Mouse (Mus musculus) erythroblast, adult 5-6 weeks (primary cell): ENCODE data around the gene Uhrf1bp1. TPM values are rescaled to one million over a fixed set of nuclear protein-coding genes. Genes with fewer than 3 reads are reported as not detected.

Source experiments
- ATAC-seq: replicated peaks from 2 replicates; pipeline ENCODE4 v1.8.0; 2016; ENCODE audit warnings: moderate number of reproducible peaks, mild to moderate bottlenecking, moderate TSS enrichment, inconsistent platforms; ENCODE audit not compliant: poor library complexity, low FRiP score, severe bottlenecking
- total RNA-seq, 2 experiments: library from RNA; stranded (forward) in 1 of 2; stranded (reverse) in 1 of 2; fragments of 150-400 nt in 1 of 2; fragments of 200-764, 138-1000 nt in 1 of 2; gene quantifications; 2 replicates each; pipeline versions ENCODE4 v1.2.3 to v1.2.4; 2015 to 2017; ENCODE audit warnings: low replicate concordance in 2 of 2

Uhrf1bp1 gene
- total RNA-seq, 2 experiments from 2014 or later: 4.3 to 4.4 TPM

GRCm38 (mm10) chr17:27908888-27909621 lies 52.8 kb downstream of the Uhrf1bp1 start, which contains the start of gene Anks1:
Gene Anks1 (plus strand): TSS chr17:27909306.
- peak; percentile 66 for ATAC-seq

- ATAC-seq: peak; percentile 34
Observed at GRCm38 (mm10) chr17:27909622-27910500, 53.6 kb downstream of the Uhrf1bp1 start, which contains the start of gene Taf11. Gene Taf11 (minus strand): TSS chr17:27909844.

GRCm38 (mm10) chr17:27911371-27911770 lies 55.1 kb downstream of the Uhrf1bp1 start:
- ATAC-seq: no peak

GRCm38 (mm10) chr17:27914742-27915141 lies 58.5 kb downstream of the Uhrf1bp1 start:
- ATAC-seq: no peak

- ATAC-seq: no peak
Observed at GRCm38 (mm10) chr17:27916366-27916765, 60.1 kb downstream of the Uhrf1bp1 start.

- ATAC-seq: no peak
Observed at GRCm38 (mm10) chr17:27920676-27921075, 64.4 kb downstream of the Uhrf1bp1 start.

- no peak for ATAC-seq
Observed at GRCm38 (mm10) chr17:27922174-27922712, 66.0 kb downstream of the Uhrf1bp1 start.

GRCm38 (mm10) chr17:27925054-27925453 lies 68.8 kb downstream of the Uhrf1bp1 start:
- no peak for ATAC-seq

GRCm38 (mm10) chr17:27925504-27925903 lies 69.3 kb downstream of the Uhrf1bp1 start:
- ATAC-seq: no peak

- ATAC-seq: no peak
Observed at GRCm38 (mm10) chr17:27930291-27930690, 74.0 kb downstream of the Uhrf1bp1 start.

- no peak for ATAC-seq
Observed at GRCm38 (mm10) chr17:27931826-27932225, 75.6 kb downstream of the Uhrf1bp1 start.

- no peak for ATAC-seq
Observed at GRCm38 (mm10) chr17:27934136-27934910, 78.1 kb downstream of the Uhrf1bp1 start.

GRCm38 (mm10) chr17:27935091-27935490 lies 78.8 kb downstream of the Uhrf1bp1 start:
- no peak for ATAC-seq

- no peak for ATAC-seq
Observed at GRCm38 (mm10) chr17:27937054-27937615, 80.9 kb downstream of the Uhrf1bp1 start.

GRCm38 (mm10) chr17:27938121-27938754 lies 82.0 kb downstream of the Uhrf1bp1 start:
- no peak for ATAC-seq

- ATAC-seq: no peak
Observed at GRCm38 (mm10) chr17:27939028-27939427, 82.8 kb downstream of the Uhrf1bp1 start.

GRCm38 (mm10) chr17:27940352-27940751 lies 84.1 kb downstream of the Uhrf1bp1 start:
- no peak for ATAC-seq

GRCm38 (mm10) chr17:27941178-27941577 lies 84.9 kb downstream of the Uhrf1bp1 start:
- no peak for ATAC-seq

GRCm38 (mm10) chr17:27941698-27942097 lies 85.5 kb downstream of the Uhrf1bp1 start:
- no peak for ATAC-seq
